Mouse (Mus musculus) gastrocnemius, postnatal 25 days (tissue): ENCODE data around the gene 2900011O08Rik. TPM values are rescaled to one million over a fixed set of nuclear protein-coding genes. Genes with fewer than 3 reads are reported as not detected.
"Not testable (repeated sequence)": the region's sequence is repeated elsewhere in the genome, so short reads cannot be mapped to it uniquely, and the experiment has no call there.

Experiments
- DNase-seq: peaks from one replicate; pipeline ENCODE4 v3.0.0; 2022
- total RNA-seq, 2 experiments: library from RNA; stranded (reverse); gene quantifications; 1 replicate in 1 of 2; 2 replicates in 1 of 2; pipeline ENCODE4 v1.2.3; 2021

Gene 2900011O08Rik
- total RNA-seq, 2 experiments from 2014 or later = not detected

DNA sequence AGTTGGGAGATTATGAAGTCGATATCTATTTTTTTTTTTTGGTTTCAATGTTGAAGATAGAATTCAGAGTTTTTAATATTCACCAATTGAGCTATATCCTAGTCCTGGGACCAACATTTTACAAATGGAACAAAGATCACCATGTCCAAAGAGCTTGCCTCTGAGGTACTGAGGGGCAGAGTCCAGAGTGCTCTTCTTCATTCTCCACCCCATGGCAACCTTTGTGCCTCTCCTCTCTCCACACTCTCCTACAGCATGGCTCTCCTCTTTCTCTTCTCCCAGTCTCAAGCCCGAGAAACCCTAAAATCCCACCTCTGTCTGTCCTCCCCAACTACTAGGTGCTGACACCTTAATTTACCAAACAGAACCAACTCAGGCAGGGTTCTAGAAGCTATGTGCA, 18.3 kb downstream of the 2900011O08Rik start:
- DNase-seq = no peak

DNA sequence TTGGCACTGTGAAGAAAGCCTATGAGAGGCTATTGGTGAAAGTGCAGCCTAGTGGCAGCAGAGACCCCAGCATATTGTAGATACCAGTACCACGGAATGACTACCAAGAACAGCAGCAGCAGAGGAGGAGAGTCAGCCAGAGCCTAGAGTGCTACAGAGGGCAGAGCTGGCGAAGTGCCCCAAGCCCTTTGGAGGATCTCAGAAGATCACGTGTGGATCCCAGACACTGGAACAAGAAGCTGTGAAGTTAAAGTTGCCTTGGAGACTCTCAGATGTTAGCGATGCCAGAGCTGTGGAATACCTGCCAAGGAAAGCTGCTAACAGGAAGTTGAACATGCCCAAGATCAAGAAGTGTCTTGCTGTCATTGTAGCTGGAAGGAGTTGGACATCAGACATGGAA, 18.9 kb downstream of the 2900011O08Rik start:
- no peak for DNase-seq

DNA sequence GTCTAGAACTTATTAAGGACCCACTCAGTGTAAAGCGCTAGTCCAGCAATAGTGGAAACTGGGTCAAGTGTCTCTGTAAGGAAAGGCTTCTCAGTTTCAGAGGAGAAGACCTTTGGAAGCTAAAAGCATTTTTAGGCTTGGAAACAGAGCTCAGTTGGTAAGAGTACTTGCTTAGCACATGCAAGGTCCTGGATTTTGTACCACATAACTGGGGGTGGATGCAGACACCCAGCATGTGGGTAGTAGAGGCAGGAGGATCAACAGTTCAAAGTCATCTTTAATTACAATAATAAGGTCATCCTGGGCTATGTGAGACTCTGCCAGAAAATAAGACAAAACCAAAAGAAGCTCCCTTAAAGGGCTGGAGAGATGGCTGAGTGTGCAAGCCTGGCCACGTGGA, 21.7 kb downstream of the 2900011O08Rik start:
- DNase-seq = no peak

DNA sequence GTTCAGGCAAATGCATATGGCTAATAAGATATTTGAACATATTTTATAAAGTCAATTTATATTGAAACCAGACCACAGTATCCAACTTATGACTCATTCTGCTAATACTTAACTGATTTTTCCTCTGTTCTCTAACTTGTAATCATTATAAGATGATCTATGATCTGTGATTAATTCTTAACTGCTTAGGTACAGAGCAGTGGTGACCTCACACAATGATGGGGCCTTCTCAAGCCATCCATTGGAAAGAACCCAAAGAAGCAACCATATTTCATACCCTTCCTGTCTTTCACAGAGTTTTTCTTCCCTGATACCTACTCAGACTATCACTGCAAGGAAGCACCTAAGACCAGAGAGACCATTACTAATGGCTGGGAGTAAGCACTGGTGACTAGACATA, 22.3 kb downstream of the 2900011O08Rik start:
- no peak for DNase-seq

DNA sequence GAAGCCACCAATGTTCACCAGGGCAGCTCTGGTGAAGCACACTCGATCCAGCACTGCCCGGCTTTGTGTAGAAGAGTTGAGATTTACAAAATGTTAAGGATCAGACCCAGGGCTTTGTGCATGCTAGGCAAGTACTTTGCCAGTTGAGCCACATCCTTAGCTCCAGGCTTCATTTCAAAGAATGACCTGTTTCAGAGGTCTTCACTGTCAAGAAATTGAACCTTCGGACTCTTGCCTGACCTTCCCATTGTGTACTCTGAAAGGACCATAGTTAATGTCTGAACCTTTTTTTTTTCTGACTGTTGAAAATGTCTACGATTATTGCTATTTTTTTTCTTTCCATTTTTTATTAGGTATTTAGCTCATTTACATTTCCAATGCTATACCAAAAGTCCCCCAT, 23.6 kb downstream of the 2900011O08Rik start:
- DNase-seq = no peak

DNA sequence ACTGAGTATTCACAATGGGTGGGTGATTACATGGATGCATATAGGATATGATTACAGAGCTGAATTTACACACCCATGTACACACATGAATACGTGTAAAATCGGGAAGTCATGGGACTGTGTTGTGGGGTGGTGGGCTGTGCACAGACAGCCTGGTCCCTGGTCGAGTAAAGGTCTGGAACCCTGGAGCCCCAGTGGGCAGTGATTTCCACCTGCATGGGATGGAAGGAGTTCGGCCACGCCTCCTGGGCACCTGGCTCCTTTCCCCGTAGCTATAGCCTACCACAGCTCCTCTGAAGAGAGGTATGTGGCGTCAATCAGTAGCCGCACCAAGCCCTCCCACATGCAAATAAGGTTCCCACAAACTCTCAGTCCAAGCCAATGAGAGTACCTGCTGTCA, 30.9 kb downstream of the 2900011O08Rik start:
- DNase-seq = no peak

DNA sequence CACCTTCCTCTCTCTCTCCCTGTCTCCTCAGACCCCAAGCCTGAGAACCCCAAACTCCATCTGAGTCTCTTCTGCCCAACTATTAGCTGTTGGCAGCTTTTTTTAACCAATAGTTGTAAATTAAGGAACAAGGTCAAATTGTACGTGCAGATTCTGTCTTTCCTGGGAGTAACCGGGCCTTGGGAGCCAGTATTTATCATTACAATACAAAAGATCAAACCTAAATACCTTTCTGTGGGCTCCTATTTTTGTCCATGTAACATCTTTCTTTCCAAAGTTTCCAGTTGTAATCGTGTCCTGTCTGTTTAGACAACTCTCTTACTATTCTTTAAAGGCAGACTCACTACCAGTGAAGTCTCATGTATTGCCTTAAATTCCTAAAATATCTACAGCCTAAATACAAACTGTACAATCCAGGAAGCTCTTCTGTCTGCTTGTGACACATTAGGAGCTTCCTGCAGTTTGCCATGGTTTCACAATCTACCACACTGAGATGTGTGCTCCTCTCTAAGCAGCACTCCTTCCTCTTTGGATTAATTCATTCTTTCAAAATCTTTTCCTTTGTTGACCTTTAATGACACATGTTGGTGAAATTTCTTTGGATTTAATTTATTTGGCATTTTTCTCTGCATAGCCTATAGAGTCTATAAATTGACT, 34.9 kb downstream of the 2900011O08Rik start:
- DNase-seq = no peak

DNA sequence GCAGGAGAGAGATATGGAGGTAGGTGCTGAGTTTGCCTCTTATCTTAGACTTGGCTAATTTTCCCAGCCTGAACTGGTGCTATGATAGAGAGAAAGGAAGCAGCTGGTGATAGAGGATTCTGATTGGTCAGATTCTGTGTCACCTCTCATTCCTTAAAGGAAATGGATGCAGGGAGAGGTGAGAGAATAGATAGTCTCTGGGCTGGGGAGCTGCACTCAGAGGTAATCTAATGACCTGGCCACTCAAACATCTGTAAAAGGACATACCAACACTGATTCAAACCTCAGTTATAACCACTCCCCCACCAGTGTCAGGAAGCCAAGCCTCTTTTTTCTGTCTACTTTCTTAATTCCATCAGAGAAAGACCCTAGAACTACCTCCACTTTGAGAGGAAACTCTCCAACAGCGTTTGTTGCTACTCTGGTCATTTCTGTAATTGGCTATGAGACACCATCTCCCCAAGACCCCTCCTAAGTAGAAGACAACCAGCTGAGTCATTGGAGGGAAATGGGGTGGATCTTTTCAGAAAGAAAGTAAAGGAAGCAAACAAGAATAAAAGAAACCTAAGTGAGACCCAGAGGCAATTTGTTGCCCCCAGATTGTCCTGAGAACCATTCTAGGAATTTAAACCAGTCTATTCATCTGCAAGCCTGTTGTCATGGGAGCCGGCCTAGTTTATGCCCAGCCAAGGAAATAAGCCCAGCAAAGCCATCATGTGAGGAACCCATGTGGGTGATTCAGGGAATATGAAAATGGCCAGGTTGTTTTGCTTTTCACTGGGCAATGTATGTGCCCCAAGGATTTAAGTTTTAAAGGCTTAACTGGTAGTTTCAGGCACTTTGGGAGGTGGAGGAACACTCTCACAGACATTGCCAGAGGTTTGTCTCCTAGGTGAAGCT, 38.9 kb downstream of the 2900011O08Rik start:
- no peak for DNase-seq

DNA sequence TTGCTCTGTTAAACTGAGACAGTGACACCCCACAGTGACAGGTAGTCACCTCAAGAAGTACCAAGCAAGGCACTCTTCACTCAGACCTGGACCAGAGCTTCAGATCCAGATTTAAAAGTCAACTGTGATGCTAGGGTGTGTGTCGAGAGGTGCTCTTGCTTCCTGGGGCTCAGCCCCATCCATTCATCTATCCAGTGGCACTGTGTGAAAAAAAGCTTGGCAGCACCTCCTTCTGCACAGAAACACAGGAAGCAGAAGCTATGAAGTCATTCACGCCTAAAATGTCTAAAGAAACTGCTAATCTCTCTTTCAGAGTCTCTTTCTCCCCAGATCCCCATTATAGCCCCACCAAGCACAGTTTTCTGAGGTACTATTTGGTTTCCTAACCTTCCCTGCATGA, 42.7 kb downstream of the 2900011O08Rik start:
- DNase-seq = no peak

DNA sequence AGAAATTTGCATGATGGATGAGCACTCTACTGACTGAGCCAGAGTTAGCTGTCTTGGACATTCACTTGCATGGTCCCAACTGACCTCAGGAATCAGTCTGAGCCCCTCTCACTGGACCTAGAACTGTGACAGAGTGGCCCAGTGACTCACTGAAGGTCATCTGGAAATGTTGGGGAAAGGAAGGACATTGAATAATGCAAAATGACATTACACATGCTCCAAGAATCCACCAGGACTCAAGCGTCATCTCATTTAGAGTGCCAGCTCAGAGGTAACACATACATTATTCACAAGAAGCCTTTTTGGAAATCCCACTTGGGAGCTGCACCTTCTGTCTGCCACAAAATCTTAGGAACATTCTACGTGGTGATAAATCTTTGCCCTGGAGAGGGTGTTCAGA, 43.4 kb downstream of the 2900011O08Rik start:
- no peak for DNase-seq

DNA sequence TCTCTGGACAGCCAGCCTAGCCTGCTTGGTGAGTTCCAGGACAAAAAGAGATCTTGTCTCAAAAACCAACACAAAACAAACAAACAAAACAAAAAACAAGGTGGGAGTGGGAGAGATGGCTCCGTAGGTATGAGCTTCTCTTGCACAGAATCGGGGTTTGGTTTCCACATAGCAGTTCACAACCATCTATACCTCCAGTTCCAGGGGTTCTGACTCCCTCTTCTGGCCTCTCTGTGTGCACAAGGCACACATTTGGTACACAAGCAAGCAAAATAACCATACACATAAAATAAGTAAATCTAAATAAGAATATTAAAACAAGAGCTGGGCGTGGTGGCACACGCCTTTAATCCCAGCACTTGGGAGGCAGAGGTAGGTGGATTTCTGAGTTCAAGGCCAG, 44.2 kb downstream of the 2900011O08Rik start:
- DNase-seq = no peak

DNA sequence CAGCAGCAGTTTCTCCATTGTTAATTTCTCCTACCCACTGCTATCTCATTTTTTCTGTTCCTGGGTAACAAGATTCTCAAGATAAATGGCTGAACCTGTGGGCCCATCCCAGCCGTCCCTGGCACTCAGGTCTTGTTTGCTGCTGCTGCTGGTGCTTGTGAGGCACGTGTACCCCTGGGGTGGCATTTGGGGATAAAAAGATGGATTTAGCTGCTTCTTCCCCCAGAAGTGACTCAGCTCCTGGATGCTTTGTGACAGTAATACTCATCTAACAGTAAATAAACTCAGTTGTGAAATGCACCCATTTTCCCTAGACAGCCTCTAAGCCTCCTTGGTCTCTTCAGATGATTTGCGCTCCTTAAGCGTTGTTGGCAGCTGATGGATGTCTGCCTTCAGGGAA, 46.7 kb downstream of the 2900011O08Rik start:
- no peak for DNase-seq

DNA sequence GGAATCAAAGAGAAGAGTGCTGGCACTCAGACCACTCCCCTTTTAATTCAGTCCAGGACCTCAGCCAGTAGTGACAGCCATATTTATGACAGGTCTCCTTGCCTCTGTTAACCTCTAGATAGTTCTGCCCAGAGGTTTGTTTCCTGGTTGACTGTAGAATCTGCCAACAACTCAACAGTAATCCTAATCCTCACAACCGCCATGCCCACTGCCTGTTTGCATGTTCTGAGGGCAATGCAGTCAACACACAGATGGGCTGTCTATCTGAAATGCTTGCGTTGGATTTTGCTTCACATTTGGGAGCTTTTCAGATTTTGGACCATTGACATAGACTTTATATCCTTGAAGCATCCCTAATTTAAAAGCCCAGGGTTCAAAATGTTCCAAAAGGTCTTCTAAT, 56.0 kb downstream of the 2900011O08Rik start:
- no peak for DNase-seq

DNA sequence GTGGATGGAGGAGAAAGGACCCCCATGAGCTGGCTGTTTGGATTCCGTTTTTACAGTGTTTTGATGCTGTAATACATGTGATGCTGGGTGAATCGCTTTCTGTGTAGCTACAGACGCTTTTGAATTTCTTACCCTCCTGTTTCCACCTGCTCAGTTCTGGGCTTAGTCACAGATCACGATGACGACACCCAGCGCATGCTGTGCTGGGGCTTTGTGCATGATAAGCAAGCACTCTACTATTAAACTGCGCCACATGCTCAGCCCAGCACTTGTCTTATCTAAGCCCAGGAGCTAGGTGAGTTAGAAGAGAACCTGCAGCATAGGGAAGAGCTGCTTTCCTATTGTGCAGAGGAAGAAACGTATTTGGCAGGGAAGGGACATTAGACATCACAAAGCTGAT, 58.3 kb downstream of the 2900011O08Rik start:
- DNase-seq = no peak

DNA sequence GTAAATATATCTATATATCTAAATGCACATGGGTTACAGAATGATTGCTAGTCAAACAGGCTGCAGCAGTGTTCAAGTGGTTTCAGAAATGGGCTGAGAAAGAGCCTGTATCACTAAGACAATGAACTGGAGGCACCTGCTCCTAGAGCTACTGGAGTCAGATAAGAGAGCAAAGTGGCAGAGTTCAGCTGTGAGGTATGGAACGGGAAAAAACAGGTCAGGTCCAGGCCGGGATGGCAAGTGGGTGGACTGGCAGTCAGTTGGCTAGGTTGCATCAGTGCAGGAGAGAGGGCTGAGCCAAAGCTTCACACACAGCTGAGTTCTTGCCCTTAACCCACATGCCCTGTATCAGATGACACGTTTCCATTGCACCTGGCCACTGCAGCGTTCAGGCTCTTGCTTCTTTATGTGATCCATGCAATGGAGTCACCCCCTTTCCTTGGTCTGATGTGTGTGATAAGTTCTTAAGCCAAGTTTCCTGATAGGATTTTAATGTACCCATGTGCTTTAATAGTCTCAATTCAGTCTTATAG, 59.9 kb downstream of the 2900011O08Rik start:
- DNase-seq = no peak

DNA sequence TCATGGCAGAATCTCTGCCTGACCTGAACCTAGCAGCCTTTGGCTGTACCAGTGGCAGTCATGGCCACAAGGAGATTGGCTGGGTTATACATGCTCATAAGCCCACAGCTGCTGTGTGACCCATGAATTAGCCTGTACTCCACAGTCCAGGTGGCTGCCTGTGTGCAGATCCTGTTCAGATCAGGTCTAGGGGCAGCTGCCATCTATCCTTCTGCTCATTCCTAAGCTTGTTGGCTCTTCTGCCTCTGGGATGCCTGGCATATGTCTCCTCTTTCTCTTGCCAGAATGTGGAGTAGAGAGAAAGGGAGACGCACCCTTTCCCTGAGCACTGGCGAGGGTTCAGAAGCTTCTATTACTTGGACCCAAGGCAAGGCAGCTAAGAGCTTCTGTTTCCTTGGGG, 65.8 kb downstream of the 2900011O08Rik start:
- no peak for DNase-seq

DNA sequence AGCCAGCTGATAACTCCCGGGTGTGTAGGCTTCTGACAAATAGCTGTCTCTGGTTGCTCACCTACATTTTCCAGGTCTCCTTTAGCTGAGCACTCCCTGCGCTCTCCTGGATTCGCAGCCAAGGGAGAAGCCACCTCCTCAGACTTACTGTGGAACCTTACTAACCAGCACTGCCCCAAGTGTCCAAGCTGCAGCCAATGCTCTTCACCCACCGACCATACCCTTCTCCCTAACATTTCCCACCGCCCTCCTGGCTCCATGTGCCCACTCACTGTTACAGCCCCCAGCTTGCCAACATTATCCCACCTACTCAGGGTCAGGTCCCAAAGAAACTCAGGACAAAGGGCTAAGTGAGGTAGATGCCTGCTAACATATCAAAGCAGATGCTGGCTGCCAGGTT, 66.7 kb downstream of the 2900011O08Rik start:
- DNase-seq = no peak

DNA sequence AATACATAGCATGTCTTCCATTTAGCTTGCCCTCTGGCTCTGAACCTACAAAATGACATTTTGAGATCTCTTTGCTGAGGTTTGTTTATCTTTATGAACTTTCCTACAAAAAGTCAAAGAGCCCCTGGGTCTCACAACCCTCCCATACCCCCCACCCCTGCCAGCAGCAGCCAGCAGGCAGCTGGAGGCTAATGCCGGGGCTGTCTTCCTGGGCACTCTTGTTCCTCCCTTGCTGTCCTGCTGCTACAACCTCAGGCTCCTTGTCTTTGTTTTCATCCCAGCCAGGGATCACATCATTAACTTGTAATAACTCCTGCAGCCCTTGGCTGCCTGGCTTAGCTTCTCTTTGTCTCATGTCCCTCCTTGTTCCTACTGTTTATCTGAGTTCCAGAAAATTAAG, 68.9 kb downstream of the 2900011O08Rik start:
- no peak for DNase-seq

DNA sequence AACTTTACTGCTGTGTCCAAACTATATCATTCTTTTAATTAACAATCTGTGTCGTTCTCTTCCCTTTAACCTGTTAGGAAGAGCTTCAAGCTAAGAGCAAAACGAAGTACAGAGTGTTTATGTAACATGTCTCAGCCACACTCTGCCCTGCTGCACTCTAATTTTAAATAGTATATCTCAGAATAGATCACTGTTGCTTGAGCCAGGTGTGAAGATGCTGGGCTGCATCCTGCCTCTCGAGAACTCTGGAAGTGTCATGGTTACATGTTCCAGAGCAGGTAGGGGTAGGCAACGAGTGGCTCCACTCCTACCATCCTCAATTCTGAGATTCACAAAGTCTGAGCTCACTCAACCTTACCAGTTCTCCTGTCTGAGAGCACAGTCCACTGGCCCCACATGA, 70.3 kb downstream of the 2900011O08Rik start:
- no peak for DNase-seq

DNA sequence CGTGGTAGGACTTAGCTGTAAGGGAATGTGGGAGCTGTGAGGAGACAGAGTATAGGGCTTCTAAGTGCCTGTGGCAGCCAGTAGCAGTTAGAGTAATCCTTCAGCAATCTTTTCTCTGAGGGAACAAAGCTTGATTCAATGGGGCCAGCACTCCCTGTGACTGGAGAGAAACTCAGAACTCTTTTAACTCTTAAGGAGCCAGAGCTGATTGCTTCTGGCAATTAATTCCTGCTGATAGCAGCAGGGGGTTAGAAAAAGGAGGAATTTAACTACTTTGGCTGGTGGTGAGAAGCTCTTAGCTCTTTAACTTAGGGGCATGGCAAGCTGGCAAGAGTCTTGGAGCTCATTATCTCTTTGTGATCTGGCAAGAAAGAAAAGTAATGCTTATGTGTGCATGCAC, 72.1 kb downstream of the 2900011O08Rik start:
- DNase-seq = no peak

DNA sequence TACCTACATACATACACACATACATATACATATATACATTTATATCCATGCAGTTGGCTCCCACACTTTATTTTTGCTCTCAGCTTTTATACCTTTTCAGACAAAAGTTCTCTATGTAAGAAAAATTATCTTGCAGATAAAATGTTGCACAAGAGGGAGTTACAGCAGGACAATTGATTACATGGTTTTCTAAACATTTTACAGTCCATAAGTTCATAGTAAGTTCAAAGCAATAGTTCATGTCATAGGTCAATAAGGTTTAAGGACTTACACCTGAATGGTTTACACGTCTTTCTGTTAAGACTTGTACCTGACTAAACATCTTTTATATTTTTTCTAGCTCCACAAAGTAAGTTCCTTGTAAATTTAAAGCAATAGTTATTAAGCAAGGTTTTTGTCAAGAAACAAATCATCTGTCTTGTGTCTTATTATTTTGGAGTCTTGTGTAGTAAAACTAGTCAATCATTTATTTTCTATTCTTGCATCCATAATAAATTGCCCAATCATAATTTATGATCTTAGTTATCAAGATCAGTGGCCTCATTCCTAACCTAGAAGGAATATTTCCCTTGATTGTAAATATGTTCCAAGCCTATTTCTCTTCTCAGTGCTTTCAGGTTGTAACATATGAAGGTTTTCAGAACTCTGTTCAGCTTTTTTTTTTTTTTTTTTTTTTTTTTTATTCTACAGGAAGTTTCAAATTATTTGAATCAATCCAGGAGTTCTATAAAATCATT, 72.9 kb downstream of the 2900011O08Rik start:
- DNase-seq = no peak

DNA sequence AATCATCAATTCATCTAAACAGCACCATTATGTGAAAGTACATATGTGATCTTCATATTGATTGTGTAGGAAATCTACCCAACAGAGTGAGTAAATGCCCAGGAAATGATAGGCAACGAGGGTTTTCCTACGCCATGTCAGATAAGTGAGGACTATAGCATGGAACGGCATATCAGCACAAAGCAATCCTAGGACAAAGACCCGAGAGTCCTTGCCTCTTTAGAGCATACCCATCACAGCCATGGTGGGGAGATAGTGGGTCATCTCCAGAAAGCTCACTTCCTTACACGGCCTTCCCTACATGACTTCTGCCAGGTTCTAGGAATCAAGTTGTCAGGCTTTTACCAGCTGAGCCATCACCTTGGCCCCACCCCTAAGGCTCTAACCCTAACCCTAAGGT, 73.5 kb downstream of the 2900011O08Rik start:
- no peak for DNase-seq

DNA sequence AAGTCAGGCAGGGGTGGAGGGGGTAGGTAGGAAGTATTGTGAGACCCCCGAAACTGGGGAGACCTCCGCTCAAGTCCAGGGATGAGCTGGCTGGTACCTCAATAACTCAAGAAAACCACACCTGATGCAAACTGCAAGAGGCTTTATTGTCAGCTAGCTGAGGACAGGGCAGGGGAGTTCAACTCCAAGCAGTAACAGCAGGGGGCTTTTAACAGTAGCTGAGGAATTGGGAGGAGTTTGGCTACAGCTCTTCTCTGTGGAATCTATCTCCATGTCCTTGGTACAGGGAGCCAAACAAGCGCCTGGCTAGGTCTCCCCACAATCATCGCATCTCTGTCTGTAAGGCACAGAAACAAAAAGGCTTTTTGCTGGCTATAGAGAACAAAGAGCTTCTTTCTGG, 80.2 kb downstream of the 2900011O08Rik start:
- not testable (repeated sequence) for DNase-seq
